ENCODE assay signal across 8 mouse cellular contexts in the genomic region with DNA sequence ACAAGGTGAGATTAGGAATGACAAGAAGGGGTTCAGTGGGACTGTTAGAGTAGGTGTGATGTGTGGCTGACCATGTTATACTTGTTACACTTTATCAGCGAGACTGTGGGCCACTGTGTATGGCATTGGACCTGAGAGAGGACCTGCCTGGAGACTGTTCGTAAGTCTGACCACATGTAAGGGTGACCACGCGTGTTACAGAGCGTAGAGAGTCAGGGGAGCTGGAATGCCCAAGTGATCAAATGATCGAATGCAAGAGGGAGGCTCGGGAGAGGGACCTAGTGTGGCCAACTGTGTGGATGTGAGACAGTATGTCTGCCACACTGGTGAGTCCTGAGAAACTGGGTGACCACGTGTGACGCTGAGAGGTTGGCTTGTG. TPM values are rescaled to one million over a fixed set of nuclear protein-coding genes. Genes with fewer than 3 reads are reported as not detected.
DNase-seq lines count a peak whose midpoint lies in the region; ATAC-seq and TF ChIP-seq lines count a peak whose summit lies in the region.

No protein-coding gene starts in this region.

- no peaks in the 10 kb centered on the region for H3K9me3 ChIP-seq in heart, postnatal 0 days (replicated peaks; ENCODE audit: control insufficient read depth, low read length)
- H3K9me3 ChIP-seq in embryonic facial prominence, embryonic 10.5 days = no peaks in the 10 kb centered on the region
- no peaks in the 10 kb centered on the region for H3K9me3 ChIP-seq in hindbrain, embryonic 13.5 days
- H3K9me3 ChIP-seq in midbrain, embryonic 12.5 days = no peaks in the 10 kb centered on the region

- TF ChIP-seq EP300 in heart, postnatal 0 days (IDR thresholded peaks at IDR 0.05; ENCODE audit: low read depth) = no peak

- no peak overlapping the region for H3K27ac ChIP-seq in heart, postnatal 0 days (ENCODE audit: low read depth)
- peak overlapping the region; percentile 87 for H3K27ac ChIP-seq in embryonic facial prominence, embryonic 10.5 days (replicated peaks)
- no peak overlapping the region for H3K27ac ChIP-seq in hindbrain, embryonic 13.5 days
- no peak overlapping the region for H3K27ac ChIP-seq in midbrain, embryonic 12.5 days (replicated peaks)

- H3K36me3 ChIP-seq in heart, postnatal 0 days (replicated peaks; ENCODE audit: control insufficient read depth, insufficient read depth, low read length) = no peaks in the 10 kb centered on the region; the same call in 1 of the 2 replicates
- peaks cover 33% of the 10 kb centered on the region for H3K36me3 ChIP-seq in embryonic facial prominence, embryonic 10.5 days (replicated peaks)
- H3K36me3 ChIP-seq in hindbrain, embryonic 13.5 days = peaks cover 3% of the 10 kb centered on the region
- peaks cover 6% of the 10 kb centered on the region; the same call in 1 of the 2 replicates for H3K36me3 ChIP-seq in midbrain, embryonic 12.5 days

- DNase-seq in heart, postnatal 0 days (ENCODE audit: low spot score) = no peak
- no peak for DNase-seq in heart, postnatal 36 days
- DNase-seq in embryonic facial prominence, embryonic 10.5 days (ENCODE audit: low spot score) = no peak
- no peak for DNase-seq in adrenal gland, postnatal 4 days (ENCODE audit: low spot score in 2 of 2)
- DNase-seq in left cerebral cortex, postnatal 4 days = no peak
- no peak for DNase-seq in spleen, adult 18-20 months

- no peak for TF ChIP-seq CTCF in heart, postnatal 0 days (IDR thresholded peaks at IDR 0.05; ENCODE audit: low read depth)

- H3K4me2 ChIP-seq in heart, postnatal 0 days (ENCODE audit: low read depth, low read length) = peak overlapping the region; percentile 62; the same call in 1 of the 2 replicates
- H3K4me2 ChIP-seq in hindbrain, embryonic 13.5 days = peak overlapping the region; percentile 60; the same call in 1 of the 2 replicates
- peak overlapping the region; percentile 58 for H3K4me2 ChIP-seq in midbrain, embryonic 12.5 days (replicated peaks)

- intact Hi-C loops in heart, postnatal 36 days (cut with DNase I) = loop anchor here (1.0 kb wide), 3 partner anchors 18 to 66 kb away; no protein-coding TSS in a partner anchor
- intact Hi-C loops in left cerebral cortex, postnatal 4 days (cut with DNase I) = loop anchor here (10.0 kb wide), 1 partner anchor 148 kb away; no protein-coding TSS in a partner anchor

- peaks cover 27% of the 10 kb centered on the region for H3K27me3 ChIP-seq in heart, postnatal 0 days (ENCODE audit: control insufficient read depth, insufficient read depth, low read length)
- peaks cover 62% of the 10 kb centered on the region for H3K27me3 ChIP-seq in embryonic facial prominence, embryonic 10.5 days (replicated peaks; ENCODE audit: low read depth, poor library complexity, severe bottlenecking)
- H3K27me3 ChIP-seq in hindbrain, embryonic 13.5 days = peaks cover 62% of the 10 kb centered on the region
- peaks cover 75% of the 10 kb centered on the region for H3K27me3 ChIP-seq in midbrain, embryonic 12.5 days

- no peaks in the 10 kb centered on the region; the same call in 1 of the 2 replicates for H3K4me1 ChIP-seq in heart, postnatal 0 days (ENCODE audit: control insufficient read depth, insufficient read depth)
- H3K4me1 ChIP-seq in embryonic facial prominence, embryonic 10.5 days = peaks cover 66% of the 10 kb centered on the region
- H3K4me1 ChIP-seq in hindbrain, embryonic 13.5 days (replicated peaks) = peaks cover 35% of the 10 kb centered on the region
- H3K4me1 ChIP-seq in midbrain, embryonic 12.5 days = peaks cover 41% of the 10 kb centered on the region

- H3K9ac ChIP-seq in heart, postnatal 0 days (replicated peaks; ENCODE audit: low read depth, low read length) = no peak overlapping the region
- H3K9ac ChIP-seq in hindbrain, embryonic 13.5 days = no peak overlapping the region
- no peak overlapping the region for H3K9ac ChIP-seq in midbrain, embryonic 12.5 days (replicated peaks)

- WGBS in heart, postnatal 0 days = 33% methylated on average over 9 of the region's 9 CpGs
- 37% methylated on average over 9 of the region's 9 CpGs for WGBS in embryonic facial prominence, embryonic 10.5 days
- WGBS in hindbrain, embryonic 13.5 days = 43% methylated on average over 9 of the region's 9 CpGs
- 40% methylated on average over 9 of the region's 9 CpGs for WGBS in midbrain, embryonic 12.5 days

- peak overlapping the region; percentile 30; the same call in 1 of the 2 replicates for H3K4me3 ChIP-seq in heart, postnatal 0 days (ENCODE audit: low read depth, low read length)
- peak overlapping the region; percentile 55 for H3K4me3 ChIP-seq in embryonic facial prominence, embryonic 10.5 days
- peak overlapping the region; percentile 5 for H3K4me3 ChIP-seq in hindbrain, embryonic 13.5 days
- peak overlapping the region; percentile 35 for H3K4me3 ChIP-seq in midbrain, embryonic 12.5 days

- ATAC-seq in heart, postnatal 0 days (ENCODE audit: insufficient read depth, low read depth) = no peak
- ATAC-seq in hindbrain, embryonic 13.5 days (ENCODE audit: low FRiP score) = peak; percentile 4; the same call in 1 of the 2 replicates
- no peak for ATAC-seq in midbrain, embryonic 12.5 days (ENCODE audit: low FRiP score, low read depth)

RNA-seq across cellular contexts. Expression of gene Gng8, which starts 0.8 kb away (rescaled TPM):
- 0.27 and 4.0 TPM in 2 replicates for total RNA-seq in heart, postnatal 0 days (2014; rRNA removed; ENCODE audit: low replicate concordance)
- polyA plus RNA-seq in heart, postnatal 0 days (2015; fragmentation: Nextera tagmentation; extraction: Ambion mirVana) = 1.7 and 2.5 TPM in 2 replicates
- 1 to 10 TPM in 1 of 2 experiments, under 1 TPM in 1; 0.54 to 1.3 TPM for total RNA-seq in heart, postnatal 36 days (2021)
- polyA plus RNA-seq in embryonic facial prominence, embryonic 10.5 days (2016; fragmentation: Nextera tagmentation; extraction: Ambion mirVana) = 14.7 and 20.3 TPM in 2 replicates
- polyA plus RNA-seq in hindbrain, embryonic 13.5 days (2015; fragmentation: Nextera tagmentation; extraction: Ambion mirVana) = 6.1 and 8.2 TPM in 2 replicates
- polyA plus RNA-seq in midbrain, embryonic 12.5 days (2016; fragmentation: Nextera tagmentation; extraction: Ambion mirVana) = 12.1 and 26.0 TPM in 2 replicates
- 1 to 10 TPM; 2.4 to 4.0 TPM for total RNA-seq in adrenal gland, postnatal 4 days (2021)
- total RNA-seq in left cerebral cortex, postnatal 4 days (2021) = 1 to 10 TPM; 1.2 to 1.7 TPM

RNA-seq across cellular contexts. Expression of gene Ptgir, which starts 13.9 kb away (rescaled TPM):
- 0.58 and 2.3 TPM in 2 replicates for total RNA-seq in heart, postnatal 0 days (2014; rRNA removed; ENCODE audit: low replicate concordance)
- polyA plus RNA-seq in heart, postnatal 0 days (2015; fragmentation: Nextera tagmentation; extraction: Ambion mirVana) = 1.1 and 1.2 TPM in 2 replicates
- total RNA-seq in heart, postnatal 36 days (2021) = 1 to 10 TPM; 2.9 TPM
- 0.52 and 0.64 TPM in 2 replicates for polyA plus RNA-seq in embryonic facial prominence, embryonic 10.5 days (2016; fragmentation: Nextera tagmentation; extraction: Ambion mirVana)
- polyA plus RNA-seq in hindbrain, embryonic 13.5 days (2015; fragmentation: Nextera tagmentation; extraction: Ambion mirVana) = 0.78 and 0.83 TPM in 2 replicates
- polyA plus RNA-seq in midbrain, embryonic 12.5 days (2016; fragmentation: Nextera tagmentation; extraction: Ambion mirVana) = 1.1 and 1.2 TPM in 2 replicates
- total RNA-seq in adrenal gland, postnatal 4 days (2021) = 1 to 10 TPM; 1.7 to 2.0 TPM
- total RNA-seq in left cerebral cortex, postnatal 4 days (2021) = not detected

RNA-seq across cellular contexts. Expression of gene Dact3, which starts 17.2 kb away (rescaled TPM):
- total RNA-seq in heart, postnatal 0 days (2014; rRNA removed; ENCODE audit: low replicate concordance) = 63.9 and 69.6 TPM in 2 replicates
- 3.8 TPM in 2 replicates for polyA plus RNA-seq in heart, postnatal 0 days (2015; fragmentation: Nextera tagmentation; extraction: Ambion mirVana)
- total RNA-seq in heart, postnatal 36 days (2021) = 10 to 100 TPM; 11.2 to 11.7 TPM
- polyA plus RNA-seq in embryonic facial prominence, embryonic 10.5 days (2016; fragmentation: Nextera tagmentation; extraction: Ambion mirVana) = 5.5 and 6.0 TPM in 2 replicates
- polyA plus RNA-seq in hindbrain, embryonic 13.5 days (2015; fragmentation: Nextera tagmentation; extraction: Ambion mirVana) = 2.8 and 2.9 TPM in 2 replicates
- 4.7 and 6.2 TPM in 2 replicates for polyA plus RNA-seq in midbrain, embryonic 12.5 days (2016; fragmentation: Nextera tagmentation; extraction: Ambion mirVana)
- 10 to 100 TPM; 12.7 to 13.7 TPM for total RNA-seq in adrenal gland, postnatal 4 days (2021)
- total RNA-seq in left cerebral cortex, postnatal 4 days (2021) = 10 to 100 TPM; 57.6 to 61.8 TPM

RNA-seq across cellular contexts. Expression of gene Calm3, which starts 31.6 kb away (rescaled TPM):
- total RNA-seq in heart, postnatal 0 days (2014; rRNA removed; ENCODE audit: low replicate concordance) = 342 and 417 TPM in 2 replicates
- 101 and 107 TPM in 2 replicates for polyA plus RNA-seq in heart, postnatal 0 days (2015; fragmentation: Nextera tagmentation; extraction: Ambion mirVana)
- total RNA-seq in heart, postnatal 36 days (2021) = 100 to 1,000 TPM; 182 to 193 TPM
- 121 and 126 TPM in 2 replicates for polyA plus RNA-seq in embryonic facial prominence, embryonic 10.5 days (2016; fragmentation: Nextera tagmentation; extraction: Ambion mirVana)
- 307 and 317 TPM in 2 replicates for polyA plus RNA-seq in hindbrain, embryonic 13.5 days (2015; fragmentation: Nextera tagmentation; extraction: Ambion mirVana)
- 223 and 224 TPM in 2 replicates for polyA plus RNA-seq in midbrain, embryonic 12.5 days (2016; fragmentation: Nextera tagmentation; extraction: Ambion mirVana)
- 100 to 1,000 TPM; 330 to 344 TPM for total RNA-seq in adrenal gland, postnatal 4 days (2021)
- total RNA-seq in left cerebral cortex, postnatal 4 days (2021) = 1,000 to 10,000 TPM; 1,235 to 1,345 TPM

RNA-seq across cellular contexts. Expression of gene Prkd2, which starts 49.6 kb away (rescaled TPM):
- total RNA-seq in heart, postnatal 0 days (2014; rRNA removed; ENCODE audit: low replicate concordance) = 10.6 and 13.4 TPM in 2 replicates
- polyA plus RNA-seq in heart, postnatal 0 days (2015; fragmentation: Nextera tagmentation; extraction: Ambion mirVana) = 8.3 and 8.8 TPM in 2 replicates
- total RNA-seq in heart, postnatal 36 days (2021) = 10 to 100 TPM; 17.8 to 19.3 TPM
- 12.9 and 13.1 TPM in 2 replicates for polyA plus RNA-seq in embryonic facial prominence, embryonic 10.5 days (2016; fragmentation: Nextera tagmentation; extraction: Ambion mirVana)
- 6.6 and 7.3 TPM in 2 replicates for polyA plus RNA-seq in hindbrain, embryonic 13.5 days (2015; fragmentation: Nextera tagmentation; extraction: Ambion mirVana)
- 10.2 and 12.0 TPM in 2 replicates for polyA plus RNA-seq in midbrain, embryonic 12.5 days (2016; fragmentation: Nextera tagmentation; extraction: Ambion mirVana)
- 10 to 100 TPM; 22.0 to 22.2 TPM for total RNA-seq in adrenal gland, postnatal 4 days (2021)
- 1 to 10 TPM; 9.1 to 9.5 TPM for total RNA-seq in left cerebral cortex, postnatal 4 days (2021)

Comparison
In these comparisons a context has a peak if more than half of its experiments do, and no peak if none do; other contexts are left out.
1. H3K4me3 ChIP-seq: peak in every context shown above with its lines; median percentile 55 in embryonic facial prominence, embryonic 10.5 days; 35 in midbrain, embryonic 12.5 days; 30 in heart, postnatal 0 days; 5 in hindbrain, embryonic 13.5 days.